Mouse (Mus musculus) small intestine, adult 10 weeks (tissue): ENCODE results near the gene Scn7a. TPM values are rescaled to one million over a fixed set of nuclear protein-coding genes. Genes with fewer than 3 reads are reported as not detected.

Experiments used
- polyA plus RNA-seq: library from polyadenylated mRNA; stranded (reverse); fragments of 350-450 nt; fragmentation: Illumina TruSeq; extraction: RNeasy Lipid Tissue Mini Kit (QIAGEN cat#74804); gene quantifications from one replicate; pipeline ENCODE4 v1.2.3, GENCODE M21; 2014; ENCODE audit warnings: low replicate concordance

The Scn7a gene
- polyA plus RNA-seq = 10.1 TPM

GRCm38 (mm10) chr2:66784765-66785164 lies at the start of gene Scn7a:
Scn7a (minus strand) TSS chr2:66784914.

DNA sequence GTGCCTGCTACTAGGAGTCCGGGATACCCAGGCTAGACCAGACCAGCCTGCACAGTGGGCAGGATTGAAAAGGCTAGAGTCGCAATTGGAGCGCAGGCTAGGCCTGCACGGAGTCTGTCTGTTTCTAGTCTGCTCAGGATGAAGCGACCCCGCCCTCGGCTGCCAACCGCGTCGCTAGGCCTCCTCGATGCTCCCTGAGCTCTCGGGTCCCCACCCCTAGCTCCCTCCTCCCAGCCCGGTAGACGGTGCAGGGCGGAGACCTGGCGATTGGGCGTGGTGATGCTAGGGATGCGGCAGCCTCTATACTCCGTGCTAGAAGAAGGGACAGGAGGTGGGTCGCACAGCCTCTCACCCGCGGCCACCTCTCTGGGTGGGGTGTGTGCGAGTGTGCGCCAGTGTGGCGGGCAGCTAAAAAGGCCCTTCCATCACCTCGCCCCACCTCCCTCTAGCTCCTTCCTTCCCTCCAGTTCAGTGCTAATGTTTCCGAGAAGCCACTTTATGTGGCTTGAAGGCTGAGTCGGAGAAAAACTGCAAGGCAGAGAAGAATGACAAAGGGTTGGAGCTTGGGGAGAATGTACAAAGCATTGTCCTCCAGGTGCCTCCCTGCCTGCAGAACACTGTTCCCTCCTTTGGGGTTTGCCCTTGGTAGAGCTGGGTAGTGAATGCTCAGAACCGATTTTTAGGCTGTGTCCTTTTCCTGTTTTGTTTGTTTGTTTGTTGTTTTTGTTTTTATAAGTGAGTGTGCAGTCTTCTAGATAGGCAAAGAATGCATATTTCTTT lies 149.9 kb downstream of the Scn7a start, which contains the start of gene Scn9a:
TSS of gene Scn9a (minus strand) at position 383 of the 780 bp plus-strand sequence.

Other genes starting within 250 kb of the Scn7a start
- 0.85 TPM for gene Scn9a, start 150.0 kb downstream of the Scn7a start, polyA plus RNA-seq